Mouse (Mus musculus): ENCODE measurements around the gene Bub1b. TPM values are rescaled to one million over a fixed set of nuclear protein-coding genes. Genes with fewer than 3 reads are reported as not detected.

Gene Bub1b
- 34.7 and 37.0 TPM in 2 replicates for polyA plus RNA-seq (2012; rRNA removed)

GRCm38 (mm10) chr2:118597673-118598568 lies at the start of gene Bub1b:
Bub1b (plus strand) TSS chr2:118598211.

DNA sequence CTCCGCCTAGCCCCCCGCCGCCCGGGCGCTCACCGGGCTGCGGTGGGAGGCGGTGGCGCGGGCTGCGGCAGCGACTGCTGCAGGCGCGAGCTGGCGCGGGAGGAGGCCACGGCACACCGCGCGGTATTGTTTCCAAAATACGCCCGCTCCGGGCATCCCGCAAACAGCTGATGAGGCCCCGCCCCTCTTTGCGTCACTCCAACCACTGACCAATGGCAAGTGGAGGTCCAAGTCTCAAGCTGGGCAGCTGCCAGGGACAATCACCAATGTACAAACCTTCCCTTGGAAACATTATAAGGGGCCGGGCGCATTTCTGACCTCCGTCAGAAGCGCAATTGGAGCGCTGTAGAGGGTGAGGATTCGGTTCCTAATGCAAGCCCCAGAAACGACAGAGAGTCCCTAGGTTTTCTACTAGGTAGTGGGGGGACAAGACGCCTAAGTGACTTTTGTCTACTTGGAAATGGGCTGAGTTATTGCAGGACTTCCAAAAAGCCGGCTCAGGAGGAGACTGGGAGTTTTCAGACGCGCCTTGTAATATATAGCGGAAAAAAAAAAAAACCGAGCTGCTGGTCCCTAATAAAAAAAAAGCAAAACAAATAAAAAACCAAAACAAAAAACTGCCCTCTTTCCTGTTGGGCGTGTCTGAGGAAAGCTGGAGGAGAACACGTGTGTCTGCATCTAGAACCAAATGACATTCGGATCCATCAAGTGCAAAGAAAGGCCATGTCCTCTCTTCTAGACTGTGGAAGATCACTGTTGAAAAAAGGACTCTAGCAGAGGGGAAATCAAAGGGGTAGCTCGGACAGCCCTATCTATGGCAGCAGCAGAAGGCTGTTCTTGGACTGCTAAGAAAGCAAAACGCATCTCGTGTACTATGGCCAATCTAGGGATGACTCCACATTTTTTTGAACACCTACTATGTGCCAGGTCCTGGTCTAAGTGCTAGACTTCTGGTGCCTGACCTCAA lies 48.2 kb upstream of the Bub1b start, which contains the start of gene Bmf:
TSS of gene Bmf (minus strand) at position 181 of the 967 bp plus-strand sequence.

GRCm38 (mm10) chr2:118662902-118663803 lies 65.1 kb downstream of the Bub1b start, which contains the start of gene Pak6:
Pak6 (plus strand) TSS chr2:118663303.

Other genes with a start within 250 kb of the Bub1b start
- gene Gpr176, start 224.8 kb upstream of the Bub1b start, polyA plus RNA-seq (2012; rRNA removed), result 0.09 and 0.13 TPM in 2 replicates
- 5.8 and 6.9 TPM in 2 replicates for gene Eif2ak4, start 209.6 kb upstream of the Bub1b start, polyA plus RNA-seq (2012; rRNA removed)
- 65.6 and 68.7 TPM in 2 replicates for gene Srp14, start 118.5 kb upstream of the Bub1b start, polyA plus RNA-seq (2012; rRNA removed)
- 0.83 and 0.85 TPM in 2 replicates for gene Bmf, start 48.5 kb upstream of the Bub1b start, polyA plus RNA-seq (2012; rRNA removed)
- 0.32 and 0.50 TPM in 2 replicates for gene Pak6, start 65.1 kb downstream of the Bub1b start, polyA plus RNA-seq (2012; rRNA removed)
- 0.05 and 0.07 TPM in 2 replicates for gene Ankrd63, start 105.8 kb downstream of the Bub1b start, polyA plus RNA-seq (2012; rRNA removed)
- gene Plcb2, start 130.2 kb downstream of the Bub1b start, polyA plus RNA-seq (2012; rRNA removed), result 2.8 and 3.7 TPM in 2 replicates
- gene Inafm2, start 147.5 kb downstream of the Bub1b start, polyA plus RNA-seq (2012; rRNA removed), result 5.4 and 6.3 TPM in 2 replicates
- gene Ccdc9b, start 164.4 kb downstream of the Bub1b start, polyA plus RNA-seq (2012; rRNA removed), result 0.38 and 0.41 TPM in 2 replicates
- gene Phgr1, start 174.6 kb downstream of the Bub1b start, polyA plus RNA-seq (2012; rRNA removed), result 0.08 TPM in 1 of 2 replicates, not detected in the other
- gene Disp2, start 181.5 kb downstream of the Bub1b start, polyA plus RNA-seq (2012; rRNA removed), result 0.18 and 0.23 TPM in 2 replicates
- 53.8 and 63.8 TPM in 2 replicates for gene Knstrn, start 215.8 kb downstream of the Bub1b start, polyA plus RNA-seq (2012; rRNA removed)